Mouse (Mus musculus) liver, adult 2 months (tissue): ENCODE data around the gene Sox6. TPM values are rescaled to one million over a fixed set of nuclear protein-coding genes. Genes with fewer than 3 reads are reported as not detected.
A peak's percentile ranks its signal among the peaks of the same experiment; 100 is the strongest.

Source experiments
- DNase-seq: peaks from one replicate; pipeline ENCODE4 v3.0.0-alpha.2; 2011; ENCODE audit warnings: low read depth, low spot score; ENCODE audit errors: extremely low read depth
- H3K27ac ChIP-seq: fragments of 200-500 bp; replicated peaks from 2 replicates; pipeline ENCODE4 v1.5.1; 2012; ENCODE audit warnings: low read depth, mild to moderate bottlenecking, control low read depth, inconsistent platforms, low read length; ENCODE audit not compliant: insufficient read depth
- H3K27me3 ChIP-seq: fragments of 200-500 bp; 2 replicates; pipeline ENCODE4 v1.6.1; 2012; ENCODE audit warnings: mild to moderate bottlenecking, moderate library complexity, low read length, inconsistent platforms; ENCODE audit not compliant: control insufficient read depth, insufficient read depth
- H3K36me3 ChIP-seq: fragments of 200-500 bp; 2 replicates; pipeline ENCODE4 v1.6.1; 2012; ENCODE audit warnings: low read length, inconsistent platforms; ENCODE audit not compliant: control insufficient read depth, insufficient read depth
- H3K4me1 ChIP-seq: fragments of 200-500 bp; 2 replicates; pipeline ENCODE4 v1.6.1; 2011; ENCODE audit warnings: low read length; ENCODE audit not compliant: control insufficient read depth, insufficient read depth
- H3K4me3 ChIP-seq: fragments of 200-500 bp; 2 replicates; pipeline ENCODE4 v1.5.1; 2011; ENCODE audit warnings: low read depth, mild to moderate bottlenecking, control low read depth, low read length, moderate library complexity; ENCODE audit not compliant: insufficient read depth
- H3K79me2 ChIP-seq: fragments of 200-500 bp; 2 replicates; pipeline ENCODE4 v1.6.1; 2012; ENCODE audit warnings: inconsistent platforms, mild to moderate bottlenecking, low read length, moderate library complexity; ENCODE audit not compliant: control insufficient read depth, insufficient read depth
- H3K9ac ChIP-seq: fragments of 200-500 bp; 2 replicates; pipeline ENCODE4 v1.6.1; 2012; ENCODE audit warnings: low read depth, mild to moderate bottlenecking, control low read depth, inconsistent platforms, low read length
- CTCF ChIP-seq: fragments of 200-500 bp; IDR thresholded peaks from 2 replicates; pipeline ENCODE4 v1.5.1; 2011; ENCODE audit warnings: low read depth, low read length, control low read depth
- POLR2A ChIP-seq: fragments of 200-500 bp; IDR thresholded peaks from 2 replicates; pipeline ENCODE4 v1.6.1; 2011; ENCODE audit warnings: low read length, control low read depth; ENCODE audit not compliant: insufficient read depth; ENCODE audit errors: extremely low read depth
- WGBS: fragments of 180-500 bp; shearing (Covaris S2); methylation state at CpG from one replicate; pipeline ENCODE4 v1.1.7; 2018; 5-methylcytosine and 5-hydroxymethylcytosine counted together
- polyA plus RNA-seq: library from polyadenylated mRNA; depleted of rRNA; stranded (reverse); fragments of >200 nt; gene quantifications from 2 replicates; pipeline ENCODE4 v1.2.3, GENCODE M21; 2012
- total RNA-seq: library from RNA; depleted of rRNA; stranded (reverse); fragments of >200 nt; gene quantifications from 2 replicates; pipeline ENCODE4 v1.2.3, GENCODE M21; 2014

Gene Sox6
- total and polyA plus RNA-seq, 2 experiments: 16.0 to 34.8 TPM

DNA sequence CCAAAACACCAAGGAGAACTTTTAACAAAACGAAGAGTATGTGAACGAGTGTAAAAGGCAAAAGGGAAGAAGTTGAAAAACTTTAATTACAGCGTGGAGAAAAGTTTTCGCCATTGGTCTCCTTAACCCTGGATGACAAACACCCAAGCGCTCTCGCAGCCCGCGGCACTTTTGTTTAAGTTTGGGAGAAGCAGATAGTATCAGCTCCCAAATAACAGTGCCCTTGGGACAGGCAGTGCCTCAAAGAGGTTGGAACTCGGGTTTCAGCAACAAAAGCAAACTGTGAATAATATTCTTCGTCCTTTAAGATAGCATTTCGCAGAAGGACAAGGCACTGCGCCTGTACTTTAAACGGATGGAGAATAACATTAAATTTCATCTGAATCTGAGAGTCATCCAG lies 572 bp downstream of the Sox6 start:
- Histone ChIP-seq H3K9ac (no peak overlapping the region), H3K4me1 (peaks cover 8% of the 10 kb centered on the region), H3K79me2 (no peaks in the 10 kb centered on the region), H3K36me3 (no peaks in the 10 kb centered on the region), H3K27ac (no peak overlapping the region), H3K4me3 (no peak overlapping the region), H3K27me3 (peaks cover 12% of the 10 kb centered on the region)
- 3% methylated on average over 13 of the region's 13 CpGs for WGBS
- DNase-seq: peak; percentile 17
- TF ChIP-seq POLR2A (no peak), CTCF (no peak)

- Histone ChIP-seq H3K4me1 (peaks cover 8% of the 10 kb centered on the region), H3K9ac (no peak overlapping the region), H3K4me3 (no peak overlapping the region), H3K27ac (no peak overlapping the region), H3K79me2 (no peaks in the 10 kb centered on the region), H3K27me3 (peaks cover 12% of the 10 kb centered on the region), H3K36me3 (no peaks in the 10 kb centered on the region)
- TF ChIP-seq POLR2A: no peak
- no peak for TF ChIP-seq CTCF
- 27% methylated on average over 18 of the region's 18 CpGs for WGBS
- DNase-seq: peak; percentile 94
Observed at GRCm38 (mm10) chr7:116036591-116037555, 1.7 kb downstream of the Sox6 start.

- Histone ChIP-seq H3K4me1 (peaks cover 8% of the 10 kb centered on the region), H3K79me2 (no peaks in the 10 kb centered on the region), H3K4me3 (no peak overlapping the region), H3K9ac (no peak overlapping the region), H3K27ac (no peak overlapping the region), H3K27me3 (peaks cover 12% of the 10 kb centered on the region), H3K36me3 (no peaks in the 10 kb centered on the region)
- TF ChIP-seq CTCF: no peak
- DNase-seq: no peak
- WGBS: 85% methylated on average over 4 of the region's 4 CpGs
Observed at GRCm38 (mm10) chr7:116035504-116035903, 3.1 kb downstream of the Sox6 start.

DNA sequence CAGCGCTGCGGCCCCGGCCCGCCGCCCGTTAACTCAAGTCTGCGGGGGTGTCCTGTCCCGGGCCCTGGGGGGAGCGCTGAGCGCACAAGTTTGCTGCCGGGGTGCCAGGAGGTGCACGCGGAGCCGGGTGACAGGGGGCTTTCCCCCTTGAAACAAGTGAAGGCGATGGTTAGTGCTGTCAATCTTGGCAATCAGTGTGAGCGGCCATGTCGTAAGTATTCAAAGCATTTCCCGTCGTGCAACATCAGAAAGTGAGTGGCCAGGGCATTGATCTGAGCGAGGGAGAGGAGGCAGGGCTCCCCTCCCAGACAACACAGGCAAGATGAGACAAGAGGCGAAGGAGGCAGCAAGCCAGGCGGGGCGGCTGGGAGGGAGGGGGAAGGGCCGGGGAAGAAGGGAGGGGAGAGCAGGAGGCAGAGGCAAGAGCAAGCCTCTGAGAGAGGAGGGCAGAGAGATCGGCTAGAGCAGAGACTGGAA lies 4.3 kb downstream of the Sox6 start:
- TF ChIP-seq CTCF: no peak
- no peak for TF ChIP-seq POLR2A
- Histone ChIP-seq H3K79me2 (no peaks in the 10 kb centered on the region), H3K4me3 (peak overlapping the region; percentile 67), H3K27me3 (peaks cover 10% of the 10 kb centered on the region), H3K27ac (no peak overlapping the region), H3K9ac (peak overlapping the region; percentile 50), H3K36me3 (no peaks in the 10 kb centered on the region), H3K4me1 (peaks cover 4% of the 10 kb centered on the region)
- 1% methylated on average over 25 of the region's 25 CpGs for WGBS
- peak; percentile 52 for DNase-seq

GRCm38 (mm10) chr7:116033371-116034241 lies 5.0 kb downstream of the Sox6 start:
- H3K27me3 ChIP-seq: peaks cover 7% of the 10 kb centered on the region
- no peaks in the 10 kb centered on the region for H3K79me2 ChIP-seq
- peaks cover 3% of the 10 kb centered on the region; the same call in 1 of the 2 replicates for H3K4me1 ChIP-seq
- peak overlapping the region; percentile 67 for H3K4me3 ChIP-seq
- peak overlapping the region; percentile 61 for H3K9ac ChIP-seq
- TF ChIP-seq CTCF (no peak), POLR2A (no peak)
- peak; percentile 47 for DNase-seq
- no peak overlapping the region for H3K27ac ChIP-seq
- no peaks in the 10 kb centered on the region for H3K36me3 ChIP-seq
- under 1% methylated on average over 54 of the region's 54 CpGs for WGBS
